Mouse (Mus musculus) stomach, postnatal 0 days (tissue): ENCODE measurements around the gene Jrkl.

Source experiments
- CTCF ChIP-seq: IDR thresholded peaks from 2 replicates; pipeline ENCODE4 v1.5.1; 2016; ENCODE audit warnings: antibody characterized with exemption, low read depth, mild to moderate bottlenecking, moderate library complexity
- EP300 ChIP-seq: optimal IDR thresholded peaks from 2 replicates; pipeline ENCODE3; 2016; ENCODE audit warnings: antibody characterized with exemption

DNA sequence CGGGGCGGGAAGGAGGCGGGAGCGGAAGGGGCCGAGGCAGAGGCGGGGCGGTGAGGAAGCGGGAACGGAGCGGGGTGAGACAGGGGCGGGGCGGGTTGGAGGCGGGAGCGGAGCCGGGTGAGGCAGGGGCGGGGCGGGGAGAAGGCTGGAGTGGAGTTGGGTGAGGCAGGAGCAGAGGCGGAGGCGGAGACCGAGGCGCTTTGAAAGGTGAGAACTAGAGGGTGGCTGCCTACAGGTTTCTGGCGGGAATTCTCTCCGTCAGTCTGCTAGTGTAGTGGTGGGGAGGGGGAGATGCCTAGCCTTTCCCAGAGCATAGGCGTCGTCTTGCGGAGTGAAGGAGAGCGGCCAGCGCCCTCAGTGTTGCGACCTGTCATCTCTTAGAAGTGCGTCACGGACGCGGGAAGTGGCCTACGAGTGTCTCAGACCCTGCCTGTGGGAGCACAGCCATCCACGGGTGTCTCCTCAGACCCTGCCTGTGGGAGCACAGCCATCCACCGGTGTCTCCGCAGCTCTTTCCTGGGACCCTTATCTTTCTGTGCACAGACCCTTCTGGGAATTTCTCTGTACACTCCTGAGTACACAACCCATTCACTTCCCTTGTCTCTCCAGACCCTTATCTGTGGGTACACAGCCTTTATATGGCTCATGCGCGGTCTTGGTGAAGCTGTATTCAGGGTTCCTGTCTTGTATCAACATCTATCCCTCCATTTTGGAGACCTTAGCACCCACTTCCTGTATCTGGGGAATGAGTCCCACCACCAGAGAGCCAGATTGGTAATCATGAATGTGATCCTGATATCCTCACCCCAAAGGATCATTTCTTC, 1.4 kb upstream of the Jrkl start, which contains the start of gene Ccdc82:
- TF ChIP-seq CTCF (no peak), EP300 (no peak)
